In genomic region chr7:105809836-105810235, GRCm38 (mm10) we compare ENCODE assay signal across 8 mouse cellular contexts. TPM values are rescaled to one million over a fixed set of nuclear protein-coding genes. Genes with fewer than 3 reads are reported as not detected.
DNase-seq lines count a peak whose midpoint lies in the region; ATAC-seq and TF ChIP-seq lines count a peak whose summit lies in the region.

No protein-coding gene starts in this region.

- H3K4me2 ChIP-seq in forebrain, embryonic 14.5 days (ENCODE audit: low read length), result peak overlapping the region; percentile 59
- peak overlapping the region; percentile 70 for H3K4me2 ChIP-seq in liver, embryonic 16.5 days (ENCODE audit: low read depth, low read length)

- intact Hi-C loops in heart, adult 2 months (cut with DNase I), result loop anchor here (2.0 to 10.0 kb wide), 8 partner anchors 15 to 413 kb away; partner anchors contain the start of genes Arfip2, Dchs1, Gm45799 and Ilk
- intact Hi-C loops in heart, postnatal 25 days (cut with DNase I), result loop anchor here (2.0 to 5.0 kb wide), 5 partner anchors 17 to 258 kb away; partner anchors contain the start of genes Arfip2, Gm45799, Ilk and Rrp8

- H3K4me3 ChIP-seq in heart, adult 2 months, result peak overlapping the region; percentile 64
- H3K4me3 ChIP-seq in ES-Bruce4 (ENCODE audit: low read depth, low read length), result peak overlapping the region; percentile 96
- peak overlapping the region; percentile 79 for H3K4me3 ChIP-seq in forebrain, embryonic 14.5 days (ENCODE audit: low read depth, low read length)
- peak overlapping the region; percentile 87 for H3K4me3 ChIP-seq in liver, embryonic 16.5 days (ENCODE audit: low read depth, low read length)

- no peak for TF ChIP-seq CTCF in heart, adult 2 months (IDR thresholded peaks at IDR 0.05)
- no peak for TF ChIP-seq CTCF in ES-Bruce4 (IDR thresholded peaks at IDR 0.05; ENCODE audit: low read depth, low read length)

- 50% methylated on average over 7 of the region's 7 CpGs for WGBS in heart, adult 2 months
- WGBS in forebrain, embryonic 14.5 days, result 83% methylated on average over 7 of the region's 7 CpGs
- 53% methylated on average over 7 of the region's 7 CpGs for WGBS in liver, embryonic 16.5 days (ENCODE audit: insufficient replicate concordance)

- TF ChIP-seq EP300 in heart, adult 2 months (IDR thresholded peaks at IDR 0.05; ENCODE audit: insufficient read depth, low read depth, low read length), result no peak
- TF ChIP-seq EP300 in ES-Bruce4 (IDR thresholded peaks at IDR 0.05; ENCODE audit: insufficient read depth, low read depth, low read length), result no peak

- H3K9me3 ChIP-seq in ES-Bruce4 (replicated peaks; ENCODE audit: control insufficient read depth, insufficient read depth, low read length, poor library complexity, severe bottlenecking), result no peaks in the 10 kb centered on the region
- no peaks in the 10 kb centered on the region for H3K9me3 ChIP-seq in forebrain, embryonic 14.5 days (replicated peaks; ENCODE audit: control insufficient read depth, low read length)
- H3K9me3 ChIP-seq in liver, embryonic 16.5 days (replicated peaks; ENCODE audit: control insufficient read depth, low read length), result no peaks in the 10 kb centered on the region

- ATAC-seq in forebrain, embryonic 14.5 days, result no peak
- no peak for ATAC-seq in liver, embryonic 16.5 days (ENCODE audit: low read depth)

- H3K27me3 ChIP-seq in heart, adult 2 months (ENCODE audit: control insufficient read depth, insufficient read depth, low read length), result no peaks in the 10 kb centered on the region
- H3K27me3 ChIP-seq in ES-Bruce4 (ENCODE audit: control insufficient read depth, insufficient read depth, low read length, poor library complexity, severe bottlenecking), result no peaks in the 10 kb centered on the region
- no peaks in the 10 kb centered on the region for H3K27me3 ChIP-seq in forebrain, embryonic 14.5 days (replicated peaks; ENCODE audit: control insufficient read depth, insufficient read depth, low read length)
- H3K27me3 ChIP-seq in liver, embryonic 16.5 days (ENCODE audit: control insufficient read depth, insufficient read depth, low read depth, low read length), result no peaks in the 10 kb centered on the region

- no peak for TF ChIP-seq POLR2A in heart, adult 2 months (IDR thresholded peaks at IDR 0.05; ENCODE audit: insufficient read depth, low read depth, low read length)
- TF ChIP-seq POLR2A in ES-Bruce4 (IDR thresholded peaks at IDR 0.05; ENCODE audit: insufficient read depth, low read length), result no peak

- peaks cover 2% of the 10 kb centered on the region; the same call in 1 of the 2 replicates for H3K79me2 ChIP-seq in heart, adult 2 months (replicated peaks; ENCODE audit: control insufficient read depth, insufficient read depth, low read length)

- no peak overlapping the region for H3K9ac ChIP-seq in heart, adult 2 months (ENCODE audit: low read depth, low read length)
- peak overlapping the region; percentile 88 for H3K9ac ChIP-seq in ES-Bruce4 (ENCODE audit: low read depth, poor library complexity, severe bottlenecking)
- peak overlapping the region; percentile 94 for H3K9ac ChIP-seq in forebrain, embryonic 14.5 days (ENCODE audit: low read length)
- peak overlapping the region; percentile 91 for H3K9ac ChIP-seq in liver, embryonic 16.5 days (ENCODE audit: low read depth, low read length)

- peak overlapping the region; percentile 92 for H3K27ac ChIP-seq in heart, adult 2 months
- H3K27ac ChIP-seq in ES-Bruce4 (ENCODE audit: insufficient read depth, low read length), result no peak overlapping the region
- no peak overlapping the region; the same call in 1 of the 2 replicates for H3K27ac ChIP-seq in forebrain, embryonic 14.5 days (ENCODE audit: low read depth, low read length)
- H3K27ac ChIP-seq in liver, embryonic 16.5 days (ENCODE audit: low read length), result no peak overlapping the region

- peaks cover 20% of the 10 kb centered on the region for H3K36me3 ChIP-seq in heart, adult 2 months (ENCODE audit: control insufficient read depth, insufficient read depth, low read length)
- peaks cover 15% of the 10 kb centered on the region for H3K36me3 ChIP-seq in ES-Bruce4 (ENCODE audit: control insufficient read depth, insufficient read depth, low read length, poor library complexity, severe bottlenecking)
- H3K36me3 ChIP-seq in forebrain, embryonic 14.5 days (ENCODE audit: control insufficient read depth, insufficient read depth, low read length), result peaks cover 13% of the 10 kb centered on the region; the same call in 1 of the 2 replicates
- peaks cover 4% of the 10 kb centered on the region; the same call in 1 of the 2 replicates for H3K36me3 ChIP-seq in liver, embryonic 16.5 days (ENCODE audit: control insufficient read depth, insufficient read depth)

- H3K4me1 ChIP-seq in heart, adult 2 months (ENCODE audit: control insufficient read depth, insufficient read depth, low read length), result peaks cover 8% of the 10 kb centered on the region
- no peaks in the 10 kb centered on the region for H3K4me1 ChIP-seq in ES-Bruce4 (ENCODE audit: control insufficient read depth, insufficient read depth, low read length)
- peaks cover 6% of the 10 kb centered on the region; the same call in 1 of the 2 replicates for H3K4me1 ChIP-seq in forebrain, embryonic 14.5 days (ENCODE audit: control insufficient read depth, insufficient read depth, low read length)
- H3K4me1 ChIP-seq in liver, embryonic 16.5 days (ENCODE audit: control insufficient read depth, low read depth, low read length), result peaks cover 12% of the 10 kb centered on the region

- no peak for DNase-seq in heart, adult 2 months
- no peak for DNase-seq in heart, postnatal 25 days (ENCODE audit: low spot score)
- no peak for DNase-seq in forebrain, embryonic 14.5 days (ENCODE audit: low spot score)
- no peak for DNase-seq in urinary bladder, postnatal 14 days (ENCODE audit: low spot score)
- DNase-seq in natural killer cell, adult 2 months (ENCODE audit: low spot score in 2 of 2), result no peak
- no peak for DNase-seq in gastrocnemius, postnatal 25 days

RNA-seq across cellular contexts. Expression of gene Mrpl17, which starts 1.1 kb away (rescaled TPM):
- total RNA-seq in heart, adult 2 months (2021), result 100 to 1,000 TPM in 1 of 2 experiments, 10 to 100 TPM in 1; 93.1 to 133 TPM
- polyA plus RNA-seq in heart, adult 2 months (2012; rRNA removed), result 139 and 144 TPM in 2 replicates
- total RNA-seq in heart, postnatal 25 days (2021), result 100 to 1,000 TPM; 108 to 110 TPM
- 103 and 108 TPM in 2 replicates for polyA plus RNA-seq in ES-Bruce4 (2011; ENCODE audit: insufficient read depth, insufficient read length, low read depth, missing spikeins)
- 182 and 221 TPM in 2 replicates for polyA plus RNA-seq in forebrain, embryonic 14.5 days (2014; fragmentation: Nextera tagmentation; extraction: Ambion mirVana)
- polyA plus RNA-seq in liver, embryonic 16.5 days (2015; fragmentation: Nextera tagmentation; extraction: Ambion mirVana), result 204 and 210 TPM in 2 replicates
- total RNA-seq in gastrocnemius, postnatal 25 days (2021), result 100 to 1,000 TPM in 1 of 2 experiments, 10 to 100 TPM in 1; 98.2 to 104 TPM

RNA-seq across cellular contexts. Expression of gene Dchs1, which starts 22.4 kb away (rescaled TPM):
- total RNA-seq in heart, adult 2 months (2021), result 1 to 10 TPM; 7.2 to 8.5 TPM
- 8.0 and 11.0 TPM in 2 replicates for polyA plus RNA-seq in heart, adult 2 months (2012; rRNA removed)
- total RNA-seq in heart, postnatal 25 days (2021), result 10 to 100 TPM in 1 of 2 experiments, 1 to 10 TPM in 1; 9.1 to 10.6 TPM
- 0.37 and 0.55 TPM in 2 replicates for polyA plus RNA-seq in ES-Bruce4 (2011; ENCODE audit: insufficient read depth, insufficient read length, low read depth, missing spikeins)
- 18.3 and 21.7 TPM in 2 replicates for polyA plus RNA-seq in forebrain, embryonic 14.5 days (2014; fragmentation: Nextera tagmentation; extraction: Ambion mirVana)
- 0.77 and 0.91 TPM in 2 replicates for polyA plus RNA-seq in liver, embryonic 16.5 days (2015; fragmentation: Nextera tagmentation; extraction: Ambion mirVana)
- 1 to 10 TPM; 4.3 to 5.3 TPM for total RNA-seq in gastrocnemius, postnatal 25 days (2021)

RNA-seq across cellular contexts. Expression of gene Tpp1, which starts 57.8 kb away (rescaled TPM):
- 10 to 100 TPM; 42.1 to 50.3 TPM for total RNA-seq in heart, adult 2 months (2021)
- polyA plus RNA-seq in heart, adult 2 months (2012; rRNA removed), result 66.1 and 90.0 TPM in 2 replicates
- total RNA-seq in heart, postnatal 25 days (2021), result 10 to 100 TPM; 37.4 to 40.7 TPM
- 68.2 and 74.8 TPM in 2 replicates for polyA plus RNA-seq in ES-Bruce4 (2011; ENCODE audit: insufficient read depth, insufficient read length, low read depth, missing spikeins)
- 41.1 and 44.3 TPM in 2 replicates for polyA plus RNA-seq in forebrain, embryonic 14.5 days (2014; fragmentation: Nextera tagmentation; extraction: Ambion mirVana)
- 65.0 and 73.5 TPM in 2 replicates for polyA plus RNA-seq in liver, embryonic 16.5 days (2015; fragmentation: Nextera tagmentation; extraction: Ambion mirVana)
- 10 to 100 TPM; 37.5 to 38.7 TPM for total RNA-seq in gastrocnemius, postnatal 25 days (2021)
